Mouse (Mus musculus) neural tube, embryonic 12.5 days (tissue): ENCODE results near the gene Igfbp3. TPM values are rescaled to one million over a fixed set of nuclear protein-coding genes. Genes with fewer than 3 reads are reported as not detected.
A peak's percentile ranks its signal among the peaks of the same experiment; 100 is the strongest.

ENCODE experiments used
- ATAC-seq: fragments of 200-750 bp; cut with Nextera tagmentation; 2 replicates; pipeline ENCODE4 v1.8.0; 2017; ENCODE audit warnings: low read depth, mild to moderate bottlenecking, moderate TSS enrichment, moderate library complexity; ENCODE audit not compliant: low FRiP score
- H3K27ac ChIP-seq: fragments of 300-500 bp; sonication (generic); 2 replicates; pipeline ENCODE4 v1.5.1; 2016
- H3K27me3 ChIP-seq: fragments of 300-500 bp; sonication (generic); replicated peaks from 2 replicates; pipeline ENCODE4 v1.6.1; 2016; ENCODE audit warnings: mild to moderate bottlenecking
- H3K36me3 ChIP-seq: fragments of 300-500 bp; sonication (generic); 2 replicates; pipeline ENCODE4 v1.6.1; 2016; ENCODE audit warnings: mild to moderate bottlenecking
- H3K4me1 ChIP-seq: fragments of 300-500 bp; sonication (generic); 2 replicates; pipeline ENCODE4 v1.6.1; 2016
- H3K4me2 ChIP-seq: fragments of 300-500 bp; sonication (generic); replicated peaks from 2 replicates; pipeline ENCODE4 v1.6.1; 2016; ENCODE audit warnings: mild to moderate bottlenecking
- H3K4me3 ChIP-seq: fragments of 300-500 bp; sonication (generic); 2 replicates; pipeline ENCODE4 v1.5.1; 2016
- H3K9ac ChIP-seq: fragments of 300-500 bp; sonication (generic); 2 replicates; pipeline ENCODE4 v1.6.1; 2016; ENCODE audit warnings: mild to moderate bottlenecking
- H3K9me3 ChIP-seq: fragments of 300-500 bp; sonication (generic); 2 replicates; pipeline ENCODE4 v1.6.1; 2016; ENCODE audit warnings: mild to moderate bottlenecking
- WGBS: fragments of 180-500 bp; shearing (Covaris S2); methylation state at CpG from one replicate; pipeline ENCODE4 v1.1.7; 2016; 5-methylcytosine and 5-hydroxymethylcytosine counted together
- polyA plus RNA-seq: library from polyadenylated mRNA; unstranded; fragments of >200 nt; fragmentation: Nextera tagmentation; extraction: Ambion mirVana; gene quantifications from 2 replicates; pipeline ENCODE4 v1.2.1, GENCODE M21; 2016

Igfbp3 gene
- polyA plus RNA-seq, 1 experiment from 2014 or later: 31.4 TPM

- ATAC-seq: no peak
- Histone ChIP-seq H3K27ac (no peak overlapping the region), H3K4me3 (no peak overlapping the region), H3K36me3 (no peaks in the 10 kb centered on the region), H3K4me1 (no peaks in the 10 kb centered on the region), H3K27me3 (no peaks in the 10 kb centered on the region), H3K9me3 (no peaks in the 10 kb centered on the region), H3K9ac (no peak overlapping the region), H3K4me2 (no peak overlapping the region)
- WGBS: 53% methylated on average over 1 of the region's 1 CpGs
These were observed 29.3 kb downstream of the Igfbp3 start for GRCm38 (mm10) chr11:7184420-7184819.

- 46% methylated on average over 8 of the region's 8 CpGs for WGBS
- H3K4me3 ChIP-seq: no peak overlapping the region
- H3K27me3 ChIP-seq: no peaks in the 10 kb centered on the region
- no peaks in the 10 kb centered on the region for H3K36me3 ChIP-seq
- ATAC-seq: peak; percentile 79
- no peaks in the 10 kb centered on the region for H3K4me1 ChIP-seq
- no peak overlapping the region for H3K9ac ChIP-seq
- H3K4me2 ChIP-seq: no peak overlapping the region
- H3K9me3 ChIP-seq: no peaks in the 10 kb centered on the region
- H3K27ac ChIP-seq: no peak overlapping the region
These were observed 31.2 kb downstream of the Igfbp3 start for GRCm38 (mm10) chr11:7182409-7183042.

GRCm38 (mm10) chr11:7179276-7179675, 34.4 kb downstream of the Igfbp3 start:
- Histone ChIP-seq H3K4me2 (no peak overlapping the region), H3K36me3 (no peaks in the 10 kb centered on the region), H3K9ac (no peak overlapping the region), H3K9me3 (no peaks in the 10 kb centered on the region), H3K27me3 (no peaks in the 10 kb centered on the region), H3K4me1 (no peaks in the 10 kb centered on the region), H3K4me3 (no peak overlapping the region), H3K27ac (no peak overlapping the region)
- ATAC-seq: no peak
- WGBS: 89% methylated on average over 2 of the region's 2 CpGs

GRCm38 (mm10) chr11:7178724-7179123, 35.0 kb downstream of the Igfbp3 start:
- no peak overlapping the region for H3K4me2 ChIP-seq
- ATAC-seq: no peak
- H3K9me3 ChIP-seq: no peaks in the 10 kb centered on the region
- H3K27me3 ChIP-seq: no peaks in the 10 kb centered on the region
- no peak overlapping the region for H3K4me3 ChIP-seq
- H3K36me3 ChIP-seq: no peaks in the 10 kb centered on the region
- WGBS: 79% methylated on average over 4 of the region's 4 CpGs
- no peaks in the 10 kb centered on the region for H3K4me1 ChIP-seq
- no peak overlapping the region for H3K27ac ChIP-seq
- no peak overlapping the region for H3K9ac ChIP-seq

GRCm38 (mm10) chr11:7173664-7174063, 40.1 kb downstream of the Igfbp3 start:
- no peak overlapping the region for H3K9ac ChIP-seq
- no peaks in the 10 kb centered on the region for H3K27me3 ChIP-seq
- 86% methylated on average over 6 of the region's 6 CpGs for WGBS
- H3K4me1 ChIP-seq: no peaks in the 10 kb centered on the region
- no peak for ATAC-seq
- no peak overlapping the region for H3K27ac ChIP-seq
- no peaks in the 10 kb centered on the region for H3K9me3 ChIP-seq
- no peak overlapping the region for H3K4me2 ChIP-seq
- H3K36me3 ChIP-seq: 0 out of 2 replicates have a peak, but pooled peaks cover 4% of the 10 kb centered on the region
- H3K4me3 ChIP-seq: no peak overlapping the region

- H3K36me3 ChIP-seq: 0 out of 2 replicates have a peak, but pooled peaks cover 4% of the 10 kb centered on the region
- H3K9ac ChIP-seq: no peak overlapping the region
- H3K4me3 ChIP-seq: no peak overlapping the region
- 86% methylated on average over 1 of the region's 1 CpGs for WGBS
- no peaks in the 10 kb centered on the region for H3K4me1 ChIP-seq
- H3K9me3 ChIP-seq: no peaks in the 10 kb centered on the region
- H3K27me3 ChIP-seq: no peaks in the 10 kb centered on the region
- ATAC-seq: no peak
- no peak overlapping the region for H3K4me2 ChIP-seq
- H3K27ac ChIP-seq: no peak overlapping the region
These were observed 44.1 kb downstream of the Igfbp3 start for GRCm38 (mm10) chr11:7169645-7170044.

- peak; percentile 67; the same call in 1 of the 2 replicates for ATAC-seq
- H3K27ac ChIP-seq: no peak overlapping the region
- H3K36me3 ChIP-seq: 0 out of 2 replicates have a peak, but pooled peaks cover 2% of the 10 kb centered on the region
- H3K4me2 ChIP-seq: no peak overlapping the region
- no peaks in the 10 kb centered on the region for H3K27me3 ChIP-seq
- H3K9me3 ChIP-seq: no peaks in the 10 kb centered on the region
- 0 out of 2 replicates have a peak, but pooled peaks cover 3% of the 10 kb centered on the region for H3K4me1 ChIP-seq
- no peak overlapping the region for H3K9ac ChIP-seq
- 49% methylated on average over 4 of the region's 4 CpGs for WGBS
- no peak overlapping the region for H3K4me3 ChIP-seq
These were observed 49.3 kb downstream of the Igfbp3 start for GRCm38 (mm10) chr11:7164416-7164815.

- Histone ChIP-seq H3K9me3 (no peaks in the 10 kb centered on the region), H3K4me1 (0 out of 2 replicates have a peak, but pooled peaks cover 3% of the 10 kb centered on the region), H3K9ac (no peak overlapping the region), H3K27me3 (no peaks in the 10 kb centered on the region), H3K36me3 (no peaks in the 10 kb centered on the region), H3K4me3 (no peak overlapping the region), H3K27ac (no peak overlapping the region), H3K4me2 (no peak overlapping the region)
- WGBS: 85% methylated on average over 8 of the region's 8 CpGs
- ATAC-seq: no peak; the same call in 1 of the 2 replicates
These were observed 52.1 kb downstream of the Igfbp3 start for GRCm38 (mm10) chr11:7161502-7162174.

- WGBS: 62% methylated on average over 4 of the region's 4 CpGs
These were observed 53.1 kb downstream of the Igfbp3 start for GRCm38 (mm10) chr11:7160637-7161101.

GRCm38 (mm10) chr11:7160146-7160545, 53.6 kb downstream of the Igfbp3 start:
- Histone ChIP-seq H3K9me3 (no peaks in the 10 kb centered on the region), H3K27ac (no peak overlapping the region), H3K4me2 (no peak overlapping the region), H3K9ac (no peak overlapping the region), H3K4me3 (no peak overlapping the region), H3K27me3 (no peaks in the 10 kb centered on the region), H3K4me1 (0 out of 2 replicates have a peak, but pooled peaks cover 3% of the 10 kb centered on the region), H3K36me3 (no peaks in the 10 kb centered on the region)
- 86% methylated on average over 6 of the region's 6 CpGs for WGBS
- ATAC-seq: no peak

More at GRCm38 (mm10) chr11:7160637-7161101, 53.1 kb downstream of the Igfbp3 start:
- Histone ChIP-seq H3K4me1 (0 out of 2 replicates have a peak, but pooled peaks cover 3% of the 10 kb centered on the region), H3K36me3 (no peaks in the 10 kb centered on the region), H3K27ac (no peak overlapping the region), H3K27me3 (no peaks in the 10 kb centered on the region), H3K4me3 (no peak overlapping the region), H3K4me2 (no peak overlapping the region), H3K9me3 (no peaks in the 10 kb centered on the region), H3K9ac (no peak overlapping the region)
- no peak for ATAC-seq

- no peaks in the 10 kb centered on the region for H3K36me3 ChIP-seq
- ATAC-seq: no peak
- no peaks in the 10 kb centered on the region for H3K9me3 ChIP-seq
- no peak overlapping the region for H3K9ac ChIP-seq
- 91% methylated on average over 6 of the region's 6 CpGs for WGBS
- no peak overlapping the region for H3K27ac ChIP-seq
- no peak overlapping the region for H3K4me2 ChIP-seq
- H3K4me3 ChIP-seq: no peak overlapping the region
- no peaks in the 10 kb centered on the region for H3K27me3 ChIP-seq
- H3K4me1 ChIP-seq: no peaks in the 10 kb centered on the region
These were observed 55.5 kb downstream of the Igfbp3 start for GRCm38 (mm10) chr11:7158196-7158595.

- no peak for ATAC-seq
- 75% methylated on average over 4 of the region's 4 CpGs for WGBS
- Histone ChIP-seq H3K4me2 (no peak overlapping the region), H3K9me3 (no peaks in the 10 kb centered on the region), H3K36me3 (no peaks in the 10 kb centered on the region; the same call in 1 of the 2 replicates), H3K27me3 (no peaks in the 10 kb centered on the region), H3K27ac (no peak overlapping the region), H3K4me1 (no peaks in the 10 kb centered on the region), H3K4me3 (no peak overlapping the region), H3K9ac (no peak overlapping the region)
These were observed 57.3 kb downstream of the Igfbp3 start for GRCm38 (mm10) chr11:7156427-7156826.
